Mouse (Mus musculus) embryonic facial prominence, embryonic 13.5 days (tissue): Measurements from ENCODE around the gene Cobl. TPM values are rescaled to one million over a fixed set of nuclear protein-coding genes. Genes with fewer than 3 reads are reported as not detected.

Experiments
- ATAC-seq: fragments of 200-750 bp; cut with Nextera tagmentation; 2 replicates; pipeline ENCODE4 v1.8.0; 2017; ENCODE audit warnings: low read depth; ENCODE audit not compliant: insufficient number of reproducible peaks, insufficient read depth, low FRiP score, low TSS enrichment
- H3K27ac ChIP-seq: fragments of 300-500 bp; sonication (generic); 2 replicates; pipeline ENCODE4 v1.5.1; 2015; ENCODE audit warnings: moderate library complexity, mild to moderate bottlenecking, inconsistent platforms
- H3K27me3 ChIP-seq: fragments of 300-500 bp; sonication (generic); 2 replicates; pipeline ENCODE4 v1.6.1; 2015; ENCODE audit warnings: mild to moderate bottlenecking, inconsistent platforms
- H3K36me3 ChIP-seq: fragments of 300-500 bp; sonication (generic); 2 replicates; pipeline ENCODE4 v1.6.1; 2015; ENCODE audit warnings: mild to moderate bottlenecking, inconsistent platforms
- H3K4me1 ChIP-seq: fragments of 300-500 bp; sonication (generic); 2 replicates; pipeline ENCODE4 v1.6.1; 2015; ENCODE audit warnings: inconsistent platforms
- H3K4me2 ChIP-seq: fragments of 300-500 bp; sonication (generic); 2 replicates; pipeline ENCODE4 v1.6.1; 2015; ENCODE audit warnings: moderate library complexity, mild to moderate bottlenecking, inconsistent platforms
- H3K4me3 ChIP-seq: fragments of 300-500 bp; sonication (generic); 2 replicates; pipeline ENCODE4 v1.5.1; 2015; ENCODE audit warnings: mild to moderate bottlenecking, inconsistent platforms
- H3K9ac ChIP-seq: fragments of 300-500 bp; sonication (generic); 2 replicates; pipeline ENCODE4 v1.6.1; 2015; ENCODE audit warnings: mild to moderate bottlenecking, inconsistent platforms
- H3K9me3 ChIP-seq: fragments of 300-500 bp; sonication (generic); 2 replicates; pipeline ENCODE4 v1.6.1; 2016; ENCODE audit warnings: inconsistent platforms
- WGBS: fragments of 180-500 bp; shearing (Covaris S2); methylation state at CpG from one replicate; pipeline ENCODE4 v1.1.7; 2015; ENCODE audit warnings: mixed read lengths; 5-methylcytosine and 5-hydroxymethylcytosine counted together
- polyA plus RNA-seq: library from polyadenylated mRNA; unstranded; fragments of >200 nt; fragmentation: Nextera tagmentation; extraction: Ambion mirVana; gene quantifications from 2 replicates; pipeline ENCODE4 v1.2.1, GENCODE M21; 2015

Cobl gene
- polyA plus RNA-seq, 1 experiment from 2014 or later, result 5.6 TPM

GRCm38 (mm10) chr11:12467836-12468235, 3.1 kb upstream of the Cobl start:
- Histone ChIP-seq H3K4me3 (no peak overlapping the region), H3K4me1 (peaks cover 7% of the 10 kb centered on the region; the same call in 1 of the 2 replicates), H3K36me3 (no peaks in the 10 kb centered on the region), H3K4me2 (no peak overlapping the region), H3K9me3 (no peaks in the 10 kb centered on the region), H3K27ac (no peak overlapping the region), H3K27me3 (peaks cover 40% of the 10 kb centered on the region), H3K9ac (no peak overlapping the region)
- 81% methylated on average over 1 of the region's 1 CpGs for WGBS
- no peak for ATAC-seq

GRCm38 (mm10) chr11:12467217-12467616, 2.5 kb upstream of the Cobl start:
- H3K4me3 ChIP-seq, result no peak overlapping the region
- no peaks in the 10 kb centered on the region for H3K36me3 ChIP-seq
- 27% methylated on average over 2 of the region's 2 CpGs for WGBS
- no peak overlapping the region for H3K27ac ChIP-seq
- no peak for ATAC-seq
- peaks cover 7% of the 10 kb centered on the region; the same call in 1 of the 2 replicates for H3K4me1 ChIP-seq
- no peak overlapping the region for H3K9ac ChIP-seq
- H3K9me3 ChIP-seq, result no peaks in the 10 kb centered on the region
- H3K27me3 ChIP-seq, result peaks cover 40% of the 10 kb centered on the region
- no peak overlapping the region for H3K4me2 ChIP-seq

GRCm38 (mm10) chr11:12466606-12467005, 1.8 kb upstream of the Cobl start:
- Histone ChIP-seq H3K27ac (no peak overlapping the region), H3K36me3 (no peaks in the 10 kb centered on the region), H3K4me1 (peaks cover 7% of the 10 kb centered on the region; the same call in 1 of the 2 replicates), H3K4me2 (no peak overlapping the region), H3K27me3 (peaks cover 40% of the 10 kb centered on the region), H3K4me3 (no peak overlapping the region), H3K9ac (no peak overlapping the region), H3K9me3 (no peaks in the 10 kb centered on the region)
- 59% methylated on average over 1 of the region's 1 CpGs for WGBS
- no peak for ATAC-seq

- Histone ChIP-seq H3K36me3 (no peaks in the 10 kb centered on the region), H3K4me1 (peaks cover 7% of the 10 kb centered on the region; the same call in 1 of the 2 replicates), H3K27me3 (peaks cover 40% of the 10 kb centered on the region), H3K9me3 (no peaks in the 10 kb centered on the region), H3K4me3 (peak overlapping the region; percentile 73), H3K27ac (no peak overlapping the region), H3K9ac (peak overlapping the region; percentile 78; the same call in 1 of the 2 replicates), H3K4me2 (peak overlapping the region; percentile 94)
- 0 out of 2 replicates have a peak, but pooled peaks have one; percentile 3 for ATAC-seq
- 14% methylated on average over 1 of the region's 1 CpGs for WGBS
Measured at GRCm38 (mm10) chr11:12465229-12465628, 469 bp upstream of the Cobl start.

GRCm38 (mm10) chr11:12463615-12464170, 1.1 kb downstream of the Cobl start:
- 54% methylated on average over 13 of the region's 13 CpGs for WGBS
- Histone ChIP-seq H3K27me3 (peaks cover 43% of the 10 kb centered on the region), H3K4me3 (peak overlapping the region; percentile 73), H3K4me1 (peaks cover 10% of the 10 kb centered on the region), H3K27ac (no peak overlapping the region), H3K4me2 (peak overlapping the region; percentile 94), H3K9me3 (no peaks in the 10 kb centered on the region), H3K36me3 (no peaks in the 10 kb centered on the region), H3K9ac (peak overlapping the region; percentile 78; the same call in 1 of the 2 replicates)
- no peak for ATAC-seq

- no peaks in the 10 kb centered on the region for H3K9me3 ChIP-seq
- no peak overlapping the region for H3K4me3 ChIP-seq
- H3K9ac ChIP-seq, result no peak overlapping the region
- H3K27ac ChIP-seq, result no peak overlapping the region
- no peak for ATAC-seq
- no peaks in the 10 kb centered on the region for H3K36me3 ChIP-seq
- peaks cover 22% of the 10 kb centered on the region for H3K27me3 ChIP-seq
- no peak overlapping the region for H3K4me2 ChIP-seq
- 58% methylated on average over 7 of the region's 7 CpGs for WGBS
- H3K4me1 ChIP-seq, result peaks cover 10% of the 10 kb centered on the region
Measured at GRCm38 (mm10) chr11:12459781-12460581, 4.8 kb downstream of the Cobl start.

GRCm38 (mm10) chr11:12458814-12459213, 5.9 kb downstream of the Cobl start:
- H3K27ac ChIP-seq, result no peak overlapping the region
- H3K9ac ChIP-seq, result no peak overlapping the region
- H3K4me2 ChIP-seq, result no peak overlapping the region
- 69% methylated on average over 3 of the region's 3 CpGs for WGBS
- no peak for ATAC-seq
- no peaks in the 10 kb centered on the region for H3K9me3 ChIP-seq
- peaks cover 4% of the 10 kb centered on the region for H3K4me1 ChIP-seq
- peaks cover 10% of the 10 kb centered on the region for H3K27me3 ChIP-seq
- H3K4me3 ChIP-seq, result no peak overlapping the region
- H3K36me3 ChIP-seq, result no peaks in the 10 kb centered on the region

GRCm38 (mm10) chr11:12458392-12458791, 6.4 kb downstream of the Cobl start:
- no peak overlapping the region for H3K4me2 ChIP-seq
- H3K9ac ChIP-seq, result no peak overlapping the region
- 70% methylated on average over 2 of the region's 2 CpGs for WGBS
- no peaks in the 10 kb centered on the region for H3K36me3 ChIP-seq
- no peaks in the 10 kb centered on the region for H3K9me3 ChIP-seq
- no peak overlapping the region for H3K27ac ChIP-seq
- H3K4me3 ChIP-seq, result no peak overlapping the region
- no peak for ATAC-seq
- H3K4me1 ChIP-seq, result peaks cover 3% of the 10 kb centered on the region
- peaks cover 6% of the 10 kb centered on the region for H3K27me3 ChIP-seq

- no peak for ATAC-seq
- Histone ChIP-seq H3K9ac (no peak overlapping the region), H3K4me1 (peaks cover 1% of the 10 kb centered on the region; the same call in 1 of the 2 replicates), H3K27ac (no peak overlapping the region), H3K36me3 (no peaks in the 10 kb centered on the region), H3K4me2 (no peak overlapping the region), H3K4me3 (no peak overlapping the region), H3K27me3 (no peaks in the 10 kb centered on the region), H3K9me3 (no peaks in the 10 kb centered on the region)
- 91% methylated on average over 3 of the region's 3 CpGs for WGBS
Measured at GRCm38 (mm10) chr11:12448101-12448500, 16.7 kb downstream of the Cobl start.

GRCm38 (mm10) chr11:12445222-12445621, 19.5 kb downstream of the Cobl start:
- no peak for ATAC-seq
- 60% methylated on average over 2 of the region's 2 CpGs for WGBS
- H3K4me2 ChIP-seq, result no peak overlapping the region
- H3K9ac ChIP-seq, result no peak overlapping the region
- H3K4me1 ChIP-seq, result peaks cover 6% of the 10 kb centered on the region; the same call in 1 of the 2 replicates
- H3K27me3 ChIP-seq, result no peaks in the 10 kb centered on the region
- H3K9me3 ChIP-seq, result no peaks in the 10 kb centered on the region
- H3K36me3 ChIP-seq, result no peaks in the 10 kb centered on the region
- H3K4me3 ChIP-seq, result no peak overlapping the region
- no peak overlapping the region for H3K27ac ChIP-seq

- 81% methylated on average over 2 of the region's 2 CpGs for WGBS
Measured at GRCm38 (mm10) chr11:12444215-12444614, 20.5 kb downstream of the Cobl start.

GRCm38 (mm10) chr11:12443614-12444013, 21.1 kb downstream of the Cobl start:
- no peak overlapping the region for H3K4me3 ChIP-seq
- H3K36me3 ChIP-seq, result no peaks in the 10 kb centered on the region
- H3K9ac ChIP-seq, result no peak overlapping the region
- ATAC-seq, result no peak
- H3K4me1 ChIP-seq, result peaks cover 6% of the 10 kb centered on the region; the same call in 1 of the 2 replicates
- 80% methylated on average over 4 of the region's 4 CpGs for WGBS
- no peak overlapping the region for H3K4me2 ChIP-seq
- no peaks in the 10 kb centered on the region for H3K27me3 ChIP-seq
- no peak overlapping the region for H3K27ac ChIP-seq
- no peaks in the 10 kb centered on the region for H3K9me3 ChIP-seq

More at GRCm38 (mm10) chr11:12444215-12444614, 20.5 kb downstream of the Cobl start:
- ATAC-seq, result no peak
- no peaks in the 10 kb centered on the region for H3K9me3 ChIP-seq
- H3K9ac ChIP-seq, result no peak overlapping the region
- no peak overlapping the region for H3K4me3 ChIP-seq
- no peak overlapping the region for H3K27ac ChIP-seq
- peaks cover 6% of the 10 kb centered on the region; the same call in 1 of the 2 replicates for H3K4me1 ChIP-seq
- no peaks in the 10 kb centered on the region for H3K27me3 ChIP-seq
- H3K4me2 ChIP-seq, result no peak overlapping the region
- no peaks in the 10 kb centered on the region for H3K36me3 ChIP-seq
